In genomic region chr11:49653079-49653408, GRCm38 (mm10) we compare ENCODE assay signal across 10 mouse cellular contexts. TPM values are rescaled to one million over a fixed set of nuclear protein-coding genes. Genes with fewer than 3 reads are reported as not detected.
DNase-seq lines count a peak whose midpoint lies in the region; ATAC-seq and TF ChIP-seq lines count a peak whose summit lies in the region.
"Had no signal": no experiment of that assay in that cellular context is flagged by ENCODE, and none has a peak within 500 bp of the region (broad histone marks: within the 10 kb centered on the region; RNA-seq: fewer than 3 reads in every experiment).

No protein-coding gene starts in this region.

- 20% methylated on average over 11 of the region's 11 CpGs for WGBS in heart, adult 2 months
- WGBS in hindbrain, embryonic 11.5 days = 44% methylated on average over 11 of the region's 11 CpGs
- 45% methylated on average over 11 of the region's 11 CpGs for WGBS in midbrain, embryonic 10.5 days

- no peak for TF ChIP-seq EP300 in heart, adult 2 months (IDR thresholded peaks at IDR 0.05; ENCODE audit: insufficient read depth, low read depth, low read length)

- intact Hi-C loops in heart, adult 2 months (cut with DNase I) = loop anchor here (2.0 kb wide), 3 partner anchors 60 to 194 kb away; partner anchors contain the start of genes Cnot6 and Mapk9
- intact Hi-C loops in heart, postnatal 25 days (cut with DNase I) = loop anchor here (5.0 kb wide), 1 partner anchor 194 kb away; the partner anchor contains the start of gene Mapk9

- no peak for TF ChIP-seq POLR2A in heart, adult 2 months (IDR thresholded peaks at IDR 0.05; ENCODE audit: insufficient read depth, low read depth, low read length)

- H3K36me3 ChIP-seq in heart, adult 2 months (ENCODE audit: control insufficient read depth, insufficient read depth, low read length) = no peaks in the 10 kb centered on the region
- H3K36me3 ChIP-seq in hindbrain, embryonic 11.5 days (ENCODE audit: control insufficient read depth, insufficient read depth, low read length) = no peaks in the 10 kb centered on the region
- H3K36me3 ChIP-seq in midbrain, embryonic 10.5 days = no peaks in the 10 kb centered on the region
- H3K36me3 ChIP-seq: limb, embryonic 15.5 days had no signal

- no peak overlapping the region for H3K9ac ChIP-seq in heart, adult 2 months (ENCODE audit: low read depth, low read length)
- H3K9ac ChIP-seq in hindbrain, embryonic 11.5 days (ENCODE audit: low read depth, low read length) = no peak overlapping the region
- H3K9ac ChIP-seq: limb, embryonic 15.5 days had no signal

- H3K79me2 ChIP-seq in heart, adult 2 months (replicated peaks; ENCODE audit: control insufficient read depth, insufficient read depth, low read length) = no peaks in the 10 kb centered on the region

- peak overlapping the region; percentile 32; the same call in 1 of the 2 replicates for H3K4me3 ChIP-seq in heart, adult 2 months
- no peak overlapping the region for H3K4me3 ChIP-seq in hindbrain, embryonic 11.5 days (ENCODE audit: low read depth, low read length)
- peak overlapping the region; percentile 12 for H3K4me3 ChIP-seq in midbrain, embryonic 10.5 days
- H3K4me3 ChIP-seq: limb, embryonic 15.5 days had no signal

- peaks cover 2% of the 10 kb centered on the region for H3K4me1 ChIP-seq in heart, adult 2 months (ENCODE audit: control insufficient read depth, insufficient read depth, low read length)
- H3K4me1 ChIP-seq in hindbrain, embryonic 11.5 days (replicated peaks; ENCODE audit: control insufficient read depth, insufficient read depth, low read length) = no peaks in the 10 kb centered on the region
- peaks cover 12% of the 10 kb centered on the region for H3K4me1 ChIP-seq in midbrain, embryonic 10.5 days

- no peak for DNase-seq in heart, adult 2 months
- no peak for DNase-seq in heart, postnatal 25 days (ENCODE audit: low spot score)
- DNase-seq in hindbrain, embryonic 11.5 days (ENCODE audit: low spot score) = peak; percentile 35
- DNase-seq in midbrain, embryonic 10.5 days (ENCODE audit: low spot score) = no peak
- no peak for DNase-seq in cerebellum, postnatal 10 days
- no peak for DNase-seq in layer of hippocampus, adult 18-20 months (ENCODE audit: low spot score in 2 of 2)
- DNase-seq in thymus, postnatal 0 days (ENCODE audit: low spot score) = no peak

- H3K27ac ChIP-seq in heart, adult 2 months = no peak overlapping the region
- no peak overlapping the region for H3K27ac ChIP-seq in hindbrain, embryonic 11.5 days (ENCODE audit: low read depth, low read length)
- H3K27ac ChIP-seq in midbrain, embryonic 10.5 days (replicated peaks) = no peak overlapping the region
- H3K27ac ChIP-seq: limb, embryonic 15.5 days had no signal

- no peak for TF ChIP-seq CTCF in heart, adult 2 months (IDR thresholded peaks at IDR 0.05)

- ATAC-seq in common myeloid progenitor, adult 5-6 weeks (replicated peaks; ENCODE audit: low read depth, poor library complexity, severe bottlenecking) = peak; percentile 29
- peak; percentile 31; the same call in 1 of the 2 replicates for ATAC-seq in hindbrain, embryonic 11.5 days (ENCODE audit: low FRiP score)

- H3K9me3 ChIP-seq in hindbrain, embryonic 11.5 days (ENCODE audit: control insufficient read depth, low read length) = no peaks in the 10 kb centered on the region
- H3K9me3 ChIP-seq in midbrain, embryonic 10.5 days (replicated peaks) = no peaks in the 10 kb centered on the region
- H3K9me3 ChIP-seq: limb, embryonic 15.5 days had no signal

- H3K4me2 ChIP-seq in hindbrain, embryonic 11.5 days (replicated peaks; ENCODE audit: low read depth, low read length) = no peak overlapping the region
- H3K4me2 ChIP-seq: limb, embryonic 15.5 days had no signal

- H3K27me3 ChIP-seq in heart, adult 2 months (ENCODE audit: control insufficient read depth, insufficient read depth, low read length) = no peaks in the 10 kb centered on the region
- no peaks in the 10 kb centered on the region for H3K27me3 ChIP-seq in hindbrain, embryonic 11.5 days (ENCODE audit: control insufficient read depth, insufficient read depth, low read length)
- no peaks in the 10 kb centered on the region for H3K27me3 ChIP-seq in midbrain, embryonic 10.5 days (ENCODE audit: low read depth, poor library complexity, severe bottlenecking)
- H3K27me3 ChIP-seq: limb, embryonic 15.5 days had no signal

RNA-seq across cellular contexts. Expression of gene Scgb3a1, which starts 10.4 kb away (rescaled TPM):
- total RNA-seq in heart, adult 2 months (2021) = under 1 TPM; 0.52 to 0.86 TPM
- 1.6 and 709 TPM in 2 replicates for polyA plus RNA-seq in heart, adult 2 months (2012; rRNA removed)
- 1 to 10 TPM; 1.2 to 1.4 TPM for total RNA-seq in heart, postnatal 25 days (2021)
- not detected in 2 replicates for total RNA-seq in common myeloid progenitor, adult 5-6 weeks (2017)
- not detected in 2 replicates for polyA plus RNA-seq in hindbrain, embryonic 11.5 days (2014; fragmentation: Nextera tagmentation; extraction: Ambion mirVana)
- polyA plus RNA-seq in midbrain, embryonic 10.5 days (2016; fragmentation: Nextera tagmentation; extraction: Ambion mirVana) = not detected in 2 replicates
- total RNA-seq in layer of hippocampus, adult 18-20 months (2021) = not detected
- 2.5 and 5.7 TPM in 2 replicates for polyA plus RNA-seq in thymus, postnatal 0 days (2015; fragmentation: Nextera tagmentation; extraction: Ambion mirVana)
- polyA plus RNA-seq: cortical plate, adult 2 months; limb, embryonic 15.5 days had no signal

RNA-seq across cellular contexts. Expression of gene Flt4, which starts 44.0 kb away (rescaled TPM):
- total RNA-seq in heart, adult 2 months (2021) = 10 to 100 TPM; 11.8 to 12.2 TPM
- 9.3 and 12.7 TPM in 2 replicates for polyA plus RNA-seq in heart, adult 2 months (2012; rRNA removed)
- total RNA-seq in heart, postnatal 25 days (2021) = 10 to 100 TPM; 11.2 to 11.7 TPM
- 0.09 TPM in 1 of 2 replicates, not detected in the other for total RNA-seq in common myeloid progenitor, adult 5-6 weeks (2017)
- 3.0 and 3.1 TPM in 2 replicates for polyA plus RNA-seq in hindbrain, embryonic 11.5 days (2014; fragmentation: Nextera tagmentation; extraction: Ambion mirVana)
- polyA plus RNA-seq in midbrain, embryonic 10.5 days (2016; fragmentation: Nextera tagmentation; extraction: Ambion mirVana) = 3.8 TPM in 2 replicates
- total RNA-seq in layer of hippocampus, adult 18-20 months (2021) = 1 to 10 TPM; 2.1 to 2.3 TPM
- 0.31 and 0.35 TPM in 2 replicates for polyA plus RNA-seq in thymus, postnatal 0 days (2015; fragmentation: Nextera tagmentation; extraction: Ambion mirVana)

RNA-seq across cellular contexts. Expression of gene Cnot6, which starts 59.5 kb away (rescaled TPM):
- total RNA-seq in heart, adult 2 months (2021) = 10 to 100 TPM; 19.3 to 23.4 TPM
- 6.3 and 12.7 TPM in 2 replicates for polyA plus RNA-seq in heart, adult 2 months (2012; rRNA removed)
- 10 to 100 TPM; 20.9 to 25.0 TPM for total RNA-seq in heart, postnatal 25 days (2021)
- 96.7 and 119 TPM in 2 replicates for total RNA-seq in common myeloid progenitor, adult 5-6 weeks (2017)
- 60.5 and 65.3 TPM in 2 replicates for polyA plus RNA-seq in hindbrain, embryonic 11.5 days (2014; fragmentation: Nextera tagmentation; extraction: Ambion mirVana)
- polyA plus RNA-seq in midbrain, embryonic 10.5 days (2016; fragmentation: Nextera tagmentation; extraction: Ambion mirVana) = 57.8 and 58.3 TPM in 2 replicates
- 10 to 100 TPM; 48.3 to 48.8 TPM for total RNA-seq in layer of hippocampus, adult 18-20 months (2021)
- polyA plus RNA-seq in thymus, postnatal 0 days (2015; fragmentation: Nextera tagmentation; extraction: Ambion mirVana) = 84.6 and 112 TPM in 2 replicates
